Mouse (Mus musculus): ENCODE data around the gene Acsm1. TPM values are rescaled to one million over a fixed set of nuclear protein-coding genes. Genes with fewer than 3 reads are reported as not detected.

Acsm1 gene
- polyA plus RNA-seq, 1 experiment from 2014 or later = 13.9 TPM

DNA sequence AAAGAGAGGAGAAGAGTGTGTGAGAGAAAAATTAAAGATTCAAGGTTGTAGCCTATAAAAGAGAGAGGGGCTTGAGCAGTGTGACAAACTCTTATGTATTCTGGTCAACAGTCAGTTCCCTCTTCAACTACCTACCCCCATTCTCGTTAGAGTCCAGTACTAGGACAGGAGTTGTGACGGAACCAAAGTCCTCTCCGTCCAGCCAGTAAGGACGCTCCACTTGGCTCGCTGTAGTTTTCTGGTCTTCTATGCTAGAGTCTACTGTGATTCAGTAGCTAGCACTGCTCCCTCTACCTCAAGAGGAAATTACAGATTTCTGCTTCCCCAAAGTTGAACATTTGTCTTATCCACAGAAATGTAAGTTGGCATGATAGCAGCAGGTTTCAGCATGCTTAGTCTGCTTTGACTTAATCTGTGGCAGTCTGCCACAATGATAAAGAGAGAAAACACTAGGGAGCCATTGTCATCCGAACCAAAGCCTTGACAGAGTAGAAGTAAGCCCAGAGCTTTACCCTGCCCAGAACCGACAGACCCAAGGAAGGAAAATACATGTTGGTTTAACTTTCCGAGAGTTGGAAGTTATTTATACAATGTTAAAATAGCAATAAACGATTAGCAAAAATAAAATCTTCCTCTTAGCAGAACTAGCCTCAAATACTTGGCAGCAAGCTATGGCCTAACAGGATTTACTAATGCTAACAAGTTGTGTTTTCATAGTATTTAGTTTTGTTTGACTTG is 731 bp upstream of the Acsm1 start:
- WGBS (ENCODE audit: insufficient replicate concordance) = 60% methylated on average over 9 of the region's 9 CpGs
- ATAC-seq (ENCODE audit: insufficient read depth) = no peak

DNA sequence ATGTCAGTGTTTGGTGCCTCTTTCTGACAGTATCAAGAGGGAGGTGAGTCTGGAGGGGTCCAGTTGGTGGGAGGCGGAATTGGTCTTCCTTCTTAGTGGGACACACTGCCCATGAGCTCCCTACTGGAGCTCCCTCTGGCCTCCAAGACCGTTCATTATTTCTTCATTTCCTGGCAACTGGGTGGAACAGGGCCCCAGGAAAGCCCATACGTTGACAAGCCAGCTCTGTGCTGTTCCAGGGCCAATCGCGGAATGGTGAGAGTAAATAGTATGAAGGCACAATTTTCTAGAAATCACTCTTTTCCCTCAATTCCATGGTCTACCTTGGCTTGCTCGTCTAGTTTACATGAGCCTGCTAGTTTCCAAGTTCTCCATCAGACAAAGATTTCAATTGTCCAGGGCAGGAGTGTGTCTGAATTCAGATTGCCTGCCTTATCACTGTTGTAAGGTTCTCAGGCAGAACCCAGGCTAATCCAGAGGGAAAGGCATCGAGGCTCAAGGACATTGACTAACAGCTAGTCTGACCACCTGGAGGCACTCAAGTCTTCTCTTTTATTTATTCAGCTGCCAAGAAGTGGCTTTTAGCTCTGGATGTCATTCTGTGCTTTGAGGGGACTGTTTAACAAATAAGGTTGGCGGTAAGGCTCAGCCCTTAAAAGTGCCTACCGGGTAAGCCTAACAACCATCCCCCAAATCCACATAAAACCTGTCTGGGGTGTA is 1.1 kb downstream of the Acsm1 start:
- Histone ChIP-seq H3K9ac (no peak overlapping the region), H3K27ac (replicated peaks) (no peak overlapping the region), H3K9me3 (replicated peaks) (no peaks in the 10 kb centered on the region), H3K4me2 (no peak overlapping the region), H3K4me1 (replicated peaks) (no peaks in the 10 kb centered on the region), H3K27me3 (no peaks in the 10 kb centered on the region), H3K36me3 (replicated peaks) (no peaks in the 10 kb centered on the region), H3K4me3 (replicated peaks) (no peak overlapping the region)
- 65% methylated on average over 9 of the region's 9 CpGs for WGBS (ENCODE audit: insufficient replicate concordance)
- ATAC-seq (ENCODE audit: insufficient read depth) = no peak

More for the DNA sequence above, 731 bp upstream of the Acsm1 start:
- Histone ChIP-seq H3K36me3 (replicated peaks) (no peaks in the 10 kb centered on the region), H3K9ac (no peak overlapping the region), H3K4me2 (no peak overlapping the region), H3K27ac (replicated peaks) (no peak overlapping the region), H3K4me1 (replicated peaks) (no peaks in the 10 kb centered on the region), H3K4me3 (replicated peaks) (no peak overlapping the region), H3K9me3 (replicated peaks) (no peaks in the 10 kb centered on the region), H3K27me3 (no peaks in the 10 kb centered on the region)

DNA sequence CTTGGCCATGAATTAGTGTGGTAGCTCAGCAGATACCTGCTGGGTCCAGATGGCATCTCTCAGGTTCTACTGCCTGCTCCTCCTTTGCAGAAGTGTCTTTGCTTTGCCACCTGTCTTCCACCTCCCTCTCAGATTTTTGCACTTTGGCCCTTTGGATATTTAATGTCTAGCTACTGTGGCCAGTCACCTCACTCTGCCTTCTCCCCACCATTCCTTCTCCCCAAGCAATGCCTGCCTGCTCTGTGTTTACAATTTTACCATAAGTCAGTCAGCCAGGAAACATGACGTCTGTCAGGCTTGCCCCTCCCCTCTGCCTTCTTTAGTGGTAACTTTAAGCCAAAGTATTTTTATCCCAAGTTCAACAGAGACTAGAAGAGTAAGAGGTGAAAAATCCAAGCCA is 9.7 kb downstream of the Acsm1 start:
- Histone ChIP-seq H3K27me3 (no peaks in the 10 kb centered on the region), H3K27ac (replicated peaks) (no peak overlapping the region), H3K9me3 (replicated peaks) (no peaks in the 10 kb centered on the region), H3K9ac (no peak overlapping the region), H3K36me3 (replicated peaks) (no peaks in the 10 kb centered on the region), H3K4me2 (no peak overlapping the region), H3K4me1 (replicated peaks) (0 out of 2 replicates have a peak, but pooled peaks cover 4% of the 10 kb centered on the region), H3K4me3 (replicated peaks) (no peak overlapping the region)
- 31% methylated on average over 1 of the region's 1 CpGs for WGBS (ENCODE audit: insufficient replicate concordance)
- no peak for ATAC-seq (ENCODE audit: insufficient read depth)

DNA sequence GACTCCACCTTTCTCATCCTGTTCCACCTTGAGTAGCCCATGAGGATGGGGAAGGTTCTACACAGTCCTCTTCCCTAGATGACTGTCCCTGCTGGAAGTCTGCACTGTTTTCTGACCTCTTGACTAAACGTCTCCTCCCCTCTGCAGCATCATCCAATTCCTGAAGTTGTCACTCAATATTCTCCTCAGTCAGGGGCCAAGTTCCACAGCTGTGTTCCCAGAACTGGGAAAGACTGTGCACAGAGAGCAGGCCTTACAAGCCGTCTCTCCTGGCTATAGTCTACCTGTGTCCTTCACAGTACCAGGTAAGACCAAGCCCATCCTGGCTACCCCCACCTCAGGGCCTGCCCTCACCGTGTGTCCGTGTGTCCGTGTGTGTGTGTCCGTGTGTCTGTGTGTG is 10.8 kb downstream of the Acsm1 start:
- H3K4me2 ChIP-seq = peak overlapping the region; percentile 23; the same call in 1 of the 2 replicates
- no peaks in the 10 kb centered on the region for H3K27me3 ChIP-seq
- 0 out of 2 replicates have a peak, but pooled peaks cover 5% of the 10 kb centered on the region for H3K4me1 ChIP-seq (replicated peaks)
- no peaks in the 10 kb centered on the region for H3K9me3 ChIP-seq (replicated peaks)
- H3K4me3 ChIP-seq (replicated peaks) = no peak overlapping the region
- H3K36me3 ChIP-seq (replicated peaks) = no peaks in the 10 kb centered on the region
- no peak overlapping the region for H3K9ac ChIP-seq
- 65% methylated on average over 6 of the region's 6 CpGs for WGBS (ENCODE audit: insufficient replicate concordance)
- ATAC-seq (ENCODE audit: insufficient read depth) = no peak
- H3K27ac ChIP-seq (replicated peaks) = no peak overlapping the region

DNA sequence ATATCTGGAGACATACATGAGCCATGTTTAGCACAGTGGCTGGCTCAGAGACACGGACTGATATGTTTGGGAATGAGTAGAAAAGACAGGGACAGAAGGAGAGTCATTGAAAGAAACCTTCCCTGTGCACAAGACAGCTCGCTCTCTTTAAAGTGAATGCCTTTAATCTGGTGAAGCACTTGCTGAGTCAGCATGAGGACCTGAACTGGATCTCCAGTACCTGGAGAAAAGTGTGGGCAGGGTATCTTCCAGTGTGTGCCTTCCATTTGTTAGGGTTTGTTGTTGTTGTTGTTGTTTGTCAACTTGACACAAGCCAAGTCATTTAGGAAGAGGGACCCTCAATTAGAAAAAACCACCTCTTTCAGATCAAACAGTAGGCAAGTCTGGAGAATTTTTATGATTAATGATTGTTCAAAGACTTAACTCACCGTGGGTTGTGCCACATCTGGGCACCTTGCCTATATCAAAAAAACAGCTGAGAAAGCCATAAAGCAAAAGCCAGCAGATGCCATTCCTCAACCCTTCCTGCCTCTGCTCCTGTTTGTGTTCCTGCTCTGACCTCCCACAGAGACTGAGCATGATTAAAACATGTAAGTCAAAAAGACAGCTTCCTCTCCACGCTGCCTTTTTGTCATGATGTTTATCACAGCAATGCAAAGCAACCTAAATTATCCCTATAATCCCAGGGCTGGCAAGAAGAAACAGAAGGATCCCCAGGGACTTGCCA is 11.5 kb downstream of the Acsm1 start:
- H3K9ac ChIP-seq = no peak overlapping the region
- 0 out of 2 replicates have a peak overlapping the region, but pooled peaks have one; percentile 2 for H3K4me3 ChIP-seq (replicated peaks)
- H3K27ac ChIP-seq (replicated peaks) = no peak overlapping the region
- no peaks in the 10 kb centered on the region for H3K9me3 ChIP-seq (replicated peaks)
- no peaks in the 10 kb centered on the region for H3K27me3 ChIP-seq
- H3K4me2 ChIP-seq = no peak overlapping the region
- 33% methylated on average over 4 of the region's 4 CpGs for WGBS (ENCODE audit: insufficient replicate concordance)
- ATAC-seq (ENCODE audit: insufficient read depth) = no peak
- H3K4me1 ChIP-seq (replicated peaks) = 0 out of 2 replicates have a peak, but pooled peaks cover 5% of the 10 kb centered on the region
- H3K36me3 ChIP-seq (replicated peaks) = no peaks in the 10 kb centered on the region

DNA sequence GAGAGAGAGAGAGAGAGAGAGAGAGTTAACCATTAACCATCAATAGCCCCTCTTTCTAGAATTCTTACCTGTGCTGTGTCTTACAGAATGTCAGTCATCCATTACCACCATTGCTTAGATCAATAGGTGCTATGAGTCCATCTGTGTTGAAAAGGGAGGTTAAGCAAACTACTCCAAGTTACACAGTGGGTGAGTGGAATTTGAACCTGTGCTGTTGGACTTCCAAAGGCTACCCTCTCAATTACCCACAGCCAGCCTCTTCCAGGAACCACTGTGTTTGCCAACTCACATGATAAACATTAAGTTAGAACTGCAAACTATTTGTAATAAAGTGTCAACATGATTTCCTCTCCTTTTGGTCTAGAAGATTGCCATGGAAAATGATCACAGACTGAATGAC is 13.3 kb downstream of the Acsm1 start:
- peak; percentile 81 for ATAC-seq (ENCODE audit: insufficient read depth)
- H3K4me2 ChIP-seq = no peak overlapping the region
- H3K27ac ChIP-seq (replicated peaks) = 0 out of 2 replicates have a peak overlapping the region, but pooled peaks have one; percentile 7

DNA sequence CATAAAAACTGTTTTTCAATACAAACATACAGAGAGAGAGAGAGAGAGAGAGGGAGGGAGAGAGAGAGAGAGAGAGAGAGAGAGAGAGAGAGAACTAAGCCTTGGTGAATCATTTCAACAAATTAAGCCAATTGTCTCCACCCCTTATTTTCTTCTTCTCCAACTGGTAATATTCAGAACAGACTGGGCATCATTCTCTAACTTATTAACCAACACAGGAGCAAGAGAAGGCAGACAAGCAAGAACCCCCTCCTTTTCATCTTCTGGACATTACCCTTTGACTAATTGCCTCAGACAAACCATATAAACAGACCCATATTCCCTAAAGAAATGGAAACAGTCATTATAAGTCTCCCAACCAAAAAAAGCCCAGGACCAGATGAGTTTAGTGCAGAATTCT is 31.9 kb downstream of the Acsm1 start:
- H3K4me1 ChIP-seq (replicated peaks) = no peaks in the 10 kb centered on the region
- no peak for ATAC-seq (ENCODE audit: insufficient read depth)
- H3K27me3 ChIP-seq = no peaks in the 10 kb centered on the region
- H3K9ac ChIP-seq = no peak overlapping the region
- no peak overlapping the region for H3K4me3 ChIP-seq (replicated peaks)
- H3K9me3 ChIP-seq (replicated peaks) = no peaks in the 10 kb centered on the region
- no peak overlapping the region for H3K27ac ChIP-seq (replicated peaks)
- H3K36me3 ChIP-seq (replicated peaks) = no peaks in the 10 kb centered on the region
- no peak overlapping the region for H3K4me2 ChIP-seq

More for the DNA sequence above, 13.3 kb downstream of the Acsm1 start:
- no peaks in the 10 kb centered on the region for H3K36me3 ChIP-seq (replicated peaks)
- H3K27me3 ChIP-seq = no peaks in the 10 kb centered on the region
- H3K9me3 ChIP-seq (replicated peaks) = no peaks in the 10 kb centered on the region
- 0 out of 2 replicates have a peak, but pooled peaks cover 5% of the 10 kb centered on the region for H3K4me1 ChIP-seq (replicated peaks)
- no peak overlapping the region for H3K4me3 ChIP-seq (replicated peaks)
- H3K9ac ChIP-seq = no peak overlapping the region

DNA sequence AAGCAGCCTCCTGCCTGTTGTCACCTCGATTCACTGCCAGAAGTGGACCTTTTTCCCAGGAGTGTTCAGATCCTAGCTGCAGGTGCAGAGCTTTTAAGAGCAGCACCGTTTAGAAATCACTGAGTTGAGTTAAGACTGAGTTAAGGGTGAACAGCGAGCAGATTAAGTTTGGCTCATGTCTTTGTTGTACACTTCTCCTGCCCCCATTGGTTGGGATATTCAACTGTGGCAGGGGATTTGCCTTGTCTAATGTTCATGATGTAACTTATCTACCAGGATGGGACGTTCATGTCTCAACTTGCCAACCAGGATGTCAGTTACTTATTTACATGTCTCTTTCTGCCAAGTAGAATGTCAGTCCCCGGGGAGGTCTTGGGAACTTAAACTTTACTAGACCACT is 35.5 kb downstream of the Acsm1 start:
- H3K9me3 ChIP-seq (replicated peaks) = no peaks in the 10 kb centered on the region
- H3K4me3 ChIP-seq (replicated peaks) = no peak overlapping the region
- no peak overlapping the region for H3K4me2 ChIP-seq
- ATAC-seq (ENCODE audit: insufficient read depth) = no peak
- H3K36me3 ChIP-seq (replicated peaks) = no peaks in the 10 kb centered on the region
- 49% methylated on average over 5 of the region's 5 CpGs for WGBS (ENCODE audit: insufficient replicate concordance)
- H3K9ac ChIP-seq = no peak overlapping the region
- H3K27ac ChIP-seq (replicated peaks) = no peak overlapping the region
- no peaks in the 10 kb centered on the region for H3K27me3 ChIP-seq
- no peaks in the 10 kb centered on the region for H3K4me1 ChIP-seq (replicated peaks)

DNA sequence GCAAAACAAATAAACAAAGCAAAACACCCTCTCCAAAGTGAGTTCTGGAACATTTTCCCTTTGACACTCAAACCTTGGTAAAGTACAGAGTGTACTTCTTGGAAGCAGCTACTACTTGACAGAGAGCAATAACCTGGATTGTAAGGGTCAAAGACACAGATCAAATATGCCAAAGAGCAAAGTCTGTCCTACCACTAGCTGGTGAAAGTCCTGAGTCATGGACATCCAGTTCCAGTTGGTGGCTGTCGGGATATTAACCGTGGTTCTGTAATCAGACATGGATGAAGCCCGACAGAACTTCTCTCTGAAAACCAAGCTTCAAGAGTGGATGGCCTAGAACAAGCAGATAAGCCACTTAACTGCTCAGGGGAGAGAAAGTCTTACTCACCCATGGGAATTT is 61.1 kb downstream of the Acsm1 start:
- no peaks in the 10 kb centered on the region for H3K9me3 ChIP-seq (replicated peaks)
- no peak overlapping the region for H3K4me3 ChIP-seq (replicated peaks)
- H3K36me3 ChIP-seq (replicated peaks) = no peaks in the 10 kb centered on the region
- H3K27ac ChIP-seq (replicated peaks) = no peak overlapping the region
- H3K9ac ChIP-seq = no peak overlapping the region
- 50% methylated on average over 3 of the region's 3 CpGs for WGBS (ENCODE audit: insufficient replicate concordance)
- no peak overlapping the region for H3K4me2 ChIP-seq
- no peak for ATAC-seq (ENCODE audit: insufficient read depth)
- H3K4me1 ChIP-seq (replicated peaks) = no peaks in the 10 kb centered on the region
- no peaks in the 10 kb centered on the region for H3K27me3 ChIP-seq

DNA sequence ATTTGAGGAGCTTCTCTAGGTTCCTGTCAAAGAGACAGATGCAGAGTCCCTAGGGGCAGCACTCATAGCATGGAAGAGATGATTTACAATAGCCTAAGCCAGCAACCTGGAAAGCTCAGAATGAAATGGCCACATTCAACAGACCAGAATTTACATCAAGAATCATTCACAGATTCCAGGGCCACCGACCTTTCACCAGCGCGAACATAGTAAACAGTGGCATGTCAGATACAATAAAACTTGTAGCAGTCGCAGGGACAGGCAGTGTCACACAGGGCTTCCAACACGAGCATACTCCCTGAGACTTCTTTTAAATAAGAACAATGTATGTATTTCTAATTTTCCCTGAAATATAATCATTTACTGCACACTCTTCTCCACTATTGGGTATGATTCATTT is 63.6 kb downstream of the Acsm1 start:
- H3K36me3 ChIP-seq (replicated peaks) = no peaks in the 10 kb centered on the region
- no peak for ATAC-seq (ENCODE audit: insufficient read depth)
- no peak overlapping the region for H3K4me2 ChIP-seq
- H3K9me3 ChIP-seq (replicated peaks) = no peaks in the 10 kb centered on the region
- H3K27me3 ChIP-seq = no peaks in the 10 kb centered on the region
- no peak overlapping the region for H3K27ac ChIP-seq (replicated peaks)
- no peak overlapping the region for H3K4me3 ChIP-seq (replicated peaks)
- 49% methylated on average over 5 of the region's 5 CpGs for WGBS (ENCODE audit: insufficient replicate concordance)
- no peak overlapping the region for H3K9ac ChIP-seq
- no peaks in the 10 kb centered on the region for H3K4me1 ChIP-seq (replicated peaks)

DNA sequence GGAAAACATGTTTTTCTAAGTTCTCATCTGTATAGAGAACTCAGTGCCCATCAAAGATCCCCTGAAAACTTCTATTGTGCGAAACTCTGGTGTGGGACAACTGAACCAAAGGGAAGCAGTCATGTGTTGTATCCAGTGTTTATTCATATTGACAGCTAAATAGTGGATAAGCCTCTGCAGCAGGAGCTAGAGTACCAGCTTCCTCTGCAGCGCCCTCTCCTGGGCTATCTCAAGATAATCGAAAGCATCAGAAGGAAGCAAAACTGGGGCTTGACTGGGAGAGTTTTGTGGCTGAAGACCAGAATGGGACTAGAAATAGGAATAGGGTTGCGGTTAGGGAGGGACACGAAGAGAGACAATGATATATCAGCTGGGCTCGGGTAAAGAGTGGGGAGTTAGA is 64.1 kb downstream of the Acsm1 start:
- WGBS (ENCODE audit: insufficient replicate concordance) = 31% methylated on average over 6 of the region's 6 CpGs

More for the DNA sequence above, 64.1 kb downstream of the Acsm1 start:
- ATAC-seq (ENCODE audit: insufficient read depth) = no peak
- no peaks in the 10 kb centered on the region for H3K27me3 ChIP-seq
- H3K9me3 ChIP-seq (replicated peaks) = no peaks in the 10 kb centered on the region
- no peak overlapping the region for H3K4me2 ChIP-seq
- H3K4me3 ChIP-seq (replicated peaks) = no peak overlapping the region
- no peaks in the 10 kb centered on the region for H3K36me3 ChIP-seq (replicated peaks)
- H3K4me1 ChIP-seq (replicated peaks) = no peaks in the 10 kb centered on the region
- H3K9ac ChIP-seq = no peak overlapping the region
- H3K27ac ChIP-seq (replicated peaks) = no peak overlapping the region

Data from liver, embryonic 15.5 days (tissue).